Mouse (Mus musculus): ENCODE measurements around the gene Prkn. TPM values are rescaled to one million over a fixed set of nuclear protein-coding genes. Genes with fewer than 3 reads are reported as not detected.
"Not testable (repeated sequence)": the region's sequence is repeated elsewhere in the genome, so short reads cannot be mapped to it uniquely, and the experiment has no call there.

Gene Prkn
- total and polyA plus RNA-seq, 3 experiments = 4.5 to 10.6 (median 10.3) TPM

- DNase-seq = peak in 1 of 2 experiments; percentile 10
- TF ChIP-seq POLR2A (IDR thresholded peaks at IDR 0.05; ENCODE audit: insufficient read depth, low read depth, low read length) = no peak
- TF ChIP-seq EP300 (IDR thresholded peaks at IDR 0.05; ENCODE audit: insufficient read depth, low read depth, low read length) = no peak
- intact Hi-C loops (cut with DNase I) = no loop called here
Observed at GRCm38 (mm10) chr17:11988110-11988837, 1148.1 kb downstream of the Prkn start.

GRCm38 (mm10) chr17:11989296-11989695, 1149.1 kb downstream of the Prkn start:
- TF ChIP-seq CTCF (IDR thresholded peaks at IDR 0.05) = no peak
- TF ChIP-seq EP300 (IDR thresholded peaks at IDR 0.05; ENCODE audit: insufficient read depth, low read depth, low read length) = no peak
- no peak for TF ChIP-seq POLR2A (IDR thresholded peaks at IDR 0.05; ENCODE audit: insufficient read depth, low read depth, low read length)
- Histone ChIP-seq H3K27me3 (ENCODE audit: control insufficient read depth, insufficient read depth, low read length) (no peaks in the 10 kb centered on the region), H3K4me3 (no peak overlapping the region), H3K27ac (no peak overlapping the region), H3K36me3 (ENCODE audit: control insufficient read depth, insufficient read depth, low read length) (no peaks in the 10 kb centered on the region), H3K4me1 (ENCODE audit: control insufficient read depth, insufficient read depth, low read length) (no peaks in the 10 kb centered on the region), H3K9ac (ENCODE audit: low read depth, low read length) (no peak overlapping the region), H3K79me2 (replicated peaks; ENCODE audit: control insufficient read depth, insufficient read depth, low read length) (no peaks in the 10 kb centered on the region)
- intact Hi-C loops (cut with DNase I) = no loop called here
- no peak for DNase-seq
- 76% methylated on average over 4 of the region's 4 CpGs for WGBS

More at GRCm38 (mm10) chr17:11988110-11988837, 1148.1 kb downstream of the Prkn start:
- Histone ChIP-seq H3K4me3 (no peak overlapping the region), H3K27ac (no peak overlapping the region), H3K36me3 (ENCODE audit: control insufficient read depth, insufficient read depth, low read length) (no peaks in the 10 kb centered on the region), H3K27me3 (ENCODE audit: control insufficient read depth, insufficient read depth, low read length) (no peaks in the 10 kb centered on the region), H3K4me1 (ENCODE audit: control insufficient read depth, insufficient read depth, low read length) (no peaks in the 10 kb centered on the region), H3K9ac (ENCODE audit: low read depth, low read length) (no peak overlapping the region), H3K79me2 (replicated peaks; ENCODE audit: control insufficient read depth, insufficient read depth, low read length) (no peaks in the 10 kb centered on the region)
- 37% methylated on average over 14 of the region's 14 CpGs for WGBS

- Histone ChIP-seq H3K79me2 (replicated peaks; ENCODE audit: control insufficient read depth, insufficient read depth, low read length) (no peaks in the 10 kb centered on the region), H3K4me1 (ENCODE audit: control insufficient read depth, insufficient read depth, low read length) (no peaks in the 10 kb centered on the region), H3K4me3 (no peak overlapping the region), H3K27me3 (ENCODE audit: control insufficient read depth, insufficient read depth, low read length) (no peaks in the 10 kb centered on the region), H3K27ac (no peak overlapping the region), H3K36me3 (ENCODE audit: control insufficient read depth, insufficient read depth, low read length) (no peaks in the 10 kb centered on the region), H3K9ac (ENCODE audit: low read depth, low read length) (no peak overlapping the region)
- intact Hi-C loops (cut with DNase I) = no loop called here
- WGBS = 88% methylated on average over 11 of the region's 11 CpGs
- no peak for DNase-seq
- no peak for TF ChIP-seq CTCF (IDR thresholded peaks at IDR 0.05)
- no peak for TF ChIP-seq POLR2A (IDR thresholded peaks at IDR 0.05; ENCODE audit: insufficient read depth, low read depth, low read length)
- no peak for TF ChIP-seq EP300 (IDR thresholded peaks at IDR 0.05; ENCODE audit: insufficient read depth, low read depth, low read length)
Observed at GRCm38 (mm10) chr17:11990386-11991087, 1150.4 kb downstream of the Prkn start.

- 33% methylated on average over 8 of the region's 8 CpGs for WGBS
- TF ChIP-seq POLR2A (IDR thresholded peaks at IDR 0.05; ENCODE audit: insufficient read depth, low read depth, low read length) = no peak
- TF ChIP-seq CTCF (IDR thresholded peaks at IDR 0.05) = peak; percentile 64
- no peak for TF ChIP-seq EP300 (IDR thresholded peaks at IDR 0.05; ENCODE audit: insufficient read depth, low read depth, low read length)
Observed at GRCm38 (mm10) chr17:11993249-11993648, 1153.1 kb downstream of the Prkn start.

GRCm38 (mm10) chr17:11994252-11994651, 1154.1 kb downstream of the Prkn start:
- TF ChIP-seq CTCF (IDR thresholded peaks at IDR 0.05) = no peak
- TF ChIP-seq POLR2A (IDR thresholded peaks at IDR 0.05; ENCODE audit: insufficient read depth, low read depth, low read length) = no peak
- no peak for TF ChIP-seq EP300 (IDR thresholded peaks at IDR 0.05; ENCODE audit: insufficient read depth, low read depth, low read length)
- no peak for DNase-seq
- H3K4me1 ChIP-seq (ENCODE audit: control insufficient read depth, insufficient read depth, low read length) = no peaks in the 10 kb centered on the region
- H3K27ac ChIP-seq = no peak overlapping the region
- no peaks in the 10 kb centered on the region for H3K27me3 ChIP-seq (ENCODE audit: control insufficient read depth, insufficient read depth, low read length)
- H3K9ac ChIP-seq (ENCODE audit: low read depth, low read length) = no peak overlapping the region
- WGBS = 67% methylated on average over 3 of the region's 3 CpGs
- no peaks in the 10 kb centered on the region for H3K36me3 ChIP-seq (ENCODE audit: control insufficient read depth, insufficient read depth, low read length)
- intact Hi-C loops (cut with DNase I) = no loop called here
- H3K4me3 ChIP-seq = no peak overlapping the region
- H3K79me2 ChIP-seq (replicated peaks; ENCODE audit: control insufficient read depth, insufficient read depth, low read length) = no peaks in the 10 kb centered on the region

More at GRCm38 (mm10) chr17:11993249-11993648, 1153.1 kb downstream of the Prkn start:
- H3K9ac ChIP-seq (ENCODE audit: low read depth, low read length) = no peak overlapping the region
- no peaks in the 10 kb centered on the region for H3K4me1 ChIP-seq (ENCODE audit: control insufficient read depth, insufficient read depth, low read length)
- H3K27me3 ChIP-seq (ENCODE audit: control insufficient read depth, insufficient read depth, low read length) = no peaks in the 10 kb centered on the region
- no peaks in the 10 kb centered on the region for H3K79me2 ChIP-seq (replicated peaks; ENCODE audit: control insufficient read depth, insufficient read depth, low read length)
- no peaks in the 10 kb centered on the region for H3K36me3 ChIP-seq (ENCODE audit: control insufficient read depth, insufficient read depth, low read length)
- peak in 1 of 2 experiments; percentile 33 for DNase-seq
- intact Hi-C loops (cut with DNase I) = no loop called here
- no peak overlapping the region for H3K27ac ChIP-seq
- no peak overlapping the region for H3K4me3 ChIP-seq

- H3K27me3 ChIP-seq (ENCODE audit: control insufficient read depth, insufficient read depth, low read length); H3K27ac ChIP-seq; DNase-seq; H3K36me3 ChIP-seq (ENCODE audit: control insufficient read depth, insufficient read depth, low read length); H3K79me2 ChIP-seq (replicated peaks; ENCODE audit: control insufficient read depth, insufficient read depth, low read length); H3K4me1 ChIP-seq (ENCODE audit: control insufficient read depth, insufficient read depth, low read length); H3K9ac ChIP-seq (ENCODE audit: low read depth, low read length); H3K4me3 ChIP-seq; intact Hi-C loops (cut with DNase I): not testable (repeated sequence)
- 67% methylated on average over 3 of the region's 3 CpGs for WGBS
Observed at GRCm38 (mm10) chr17:11994754-11995153, 1154.6 kb downstream of the Prkn start.
